Mouse (Mus musculus): ENCODE results near the gene Bglap3. TPM values are rescaled to one million over a fixed set of nuclear protein-coding genes. Genes with fewer than 3 reads are reported as not detected.
A peak's percentile ranks its signal among the peaks of the same experiment; 100 is the strongest.

Gene Bglap3
- total RNA-seq, 1 experiment from 2014 or later: not detected

DNA sequence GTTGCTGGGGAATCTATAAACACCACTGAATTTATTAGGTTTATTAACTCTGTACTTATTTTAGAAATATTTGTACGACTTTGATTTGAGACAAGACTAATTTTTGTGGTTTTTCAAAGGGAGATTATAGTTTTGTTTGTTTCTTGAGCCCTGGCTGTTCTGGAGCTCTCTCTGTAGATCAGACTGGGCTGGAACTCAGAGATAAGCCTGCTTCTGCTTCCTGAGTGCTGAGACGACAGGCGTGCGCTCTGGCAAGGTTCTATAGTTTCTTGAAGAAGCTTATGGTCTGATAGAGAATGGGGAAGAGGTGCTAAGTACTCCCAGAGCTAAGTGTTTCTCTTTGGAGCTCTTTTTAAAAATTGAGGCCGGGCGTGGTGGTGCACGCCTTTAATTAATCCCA is 34.2 kb downstream of the Bglap3 start:
- ATAC-seq (ENCODE audit: extremely low read depth, insufficient number of reproducible peaks, low FRiP score, poor library complexity, severe bottlenecking): no peak

DNA sequence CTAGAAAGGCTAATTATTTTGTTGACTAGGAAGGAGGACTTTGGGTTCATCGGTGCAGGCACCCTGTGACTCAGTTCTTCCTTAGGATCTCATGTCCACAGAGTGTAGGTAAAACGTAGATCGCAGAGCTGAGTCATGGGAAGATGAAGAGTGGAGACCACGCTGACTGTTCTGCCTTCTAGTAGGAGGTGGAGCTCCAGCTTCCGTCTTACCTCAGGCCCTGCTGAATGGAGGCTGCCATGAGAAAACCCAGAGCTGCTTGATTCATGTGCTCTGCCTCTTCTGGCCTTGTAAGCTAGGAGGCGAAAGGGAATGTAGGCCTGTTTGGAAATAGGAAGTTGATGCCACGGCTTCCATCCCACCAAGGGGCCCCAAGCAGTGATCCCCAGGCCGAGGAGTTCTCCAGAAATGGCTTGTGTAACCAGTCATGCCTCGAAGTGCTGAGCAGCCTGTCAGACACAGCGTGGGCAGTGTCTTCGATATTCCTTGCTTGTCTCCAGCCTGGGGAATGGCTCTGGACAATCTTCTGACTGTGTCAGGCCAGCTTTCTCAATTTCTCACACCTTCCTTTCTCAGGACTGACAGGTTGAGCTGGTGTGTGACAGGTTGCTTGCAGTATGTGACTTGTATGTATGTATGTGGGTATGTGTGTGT is 35.0 kb downstream of the Bglap3 start:
- ATAC-seq (ENCODE audit: extremely low read depth, insufficient number of reproducible peaks, low FRiP score, poor library complexity, severe bottlenecking): peak; percentile 14; the same call in 1 of the 2 replicates

DNA sequence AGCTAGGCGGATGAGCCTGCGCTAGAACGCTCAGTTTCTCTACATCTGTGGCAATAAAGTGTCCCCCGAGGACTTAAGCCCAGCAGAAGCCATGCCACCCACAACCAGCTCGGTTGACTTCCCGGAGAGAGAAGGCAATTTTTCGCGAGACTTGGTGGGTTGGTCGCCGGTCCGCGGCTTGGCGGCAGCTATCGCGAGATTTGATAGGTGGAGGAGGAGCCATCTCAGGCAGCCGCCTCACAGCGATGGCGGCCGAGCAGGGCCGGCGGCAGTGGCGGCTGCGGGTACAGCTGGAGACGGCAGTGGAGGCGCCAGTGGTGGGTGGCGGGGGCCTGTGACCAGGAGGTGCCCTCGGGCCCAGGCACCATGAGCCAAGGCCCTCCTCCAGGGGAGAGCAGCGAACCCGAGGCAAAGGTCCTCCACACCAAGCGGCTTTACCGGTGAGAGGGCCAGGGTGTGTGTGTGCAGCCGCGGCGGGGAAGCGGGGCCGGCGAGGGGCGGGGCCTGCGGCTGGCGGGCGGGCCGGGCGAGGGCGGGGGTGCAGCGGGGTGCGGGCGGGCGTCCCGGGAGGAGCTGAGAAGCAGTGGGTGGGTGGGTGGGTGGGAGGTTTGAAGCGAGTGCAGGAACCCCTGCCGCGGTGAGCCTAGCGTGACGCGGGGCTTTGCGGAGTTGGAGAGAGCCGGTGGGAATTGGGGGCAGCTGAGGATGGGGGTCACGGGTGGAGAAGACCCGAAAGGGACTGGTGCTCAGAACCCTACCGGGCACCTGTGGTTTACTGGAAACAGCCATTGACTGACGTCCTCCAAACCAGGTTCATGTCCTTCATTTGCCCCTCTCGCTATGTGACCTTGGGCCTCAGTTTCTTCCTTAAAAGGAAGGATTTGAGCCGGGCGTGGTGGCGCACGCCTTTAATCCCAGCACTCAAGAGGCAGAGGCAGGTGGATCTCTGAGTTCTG is 36.2 kb downstream of the Bglap3 start, which contains the start of the genes Tmem79 and Smg5:
Gene Tmem79, minus strand, starts transcription at position 91 of the 956 bp plus-strand sequence.
Gene Smg5, plus strand, starts transcription at position 203 of the 956 bp plus-strand sequence.
- peak; percentile 93 for ATAC-seq (ENCODE audit: extremely low read depth, insufficient number of reproducible peaks, low FRiP score, poor library complexity, severe bottlenecking)

DNA sequence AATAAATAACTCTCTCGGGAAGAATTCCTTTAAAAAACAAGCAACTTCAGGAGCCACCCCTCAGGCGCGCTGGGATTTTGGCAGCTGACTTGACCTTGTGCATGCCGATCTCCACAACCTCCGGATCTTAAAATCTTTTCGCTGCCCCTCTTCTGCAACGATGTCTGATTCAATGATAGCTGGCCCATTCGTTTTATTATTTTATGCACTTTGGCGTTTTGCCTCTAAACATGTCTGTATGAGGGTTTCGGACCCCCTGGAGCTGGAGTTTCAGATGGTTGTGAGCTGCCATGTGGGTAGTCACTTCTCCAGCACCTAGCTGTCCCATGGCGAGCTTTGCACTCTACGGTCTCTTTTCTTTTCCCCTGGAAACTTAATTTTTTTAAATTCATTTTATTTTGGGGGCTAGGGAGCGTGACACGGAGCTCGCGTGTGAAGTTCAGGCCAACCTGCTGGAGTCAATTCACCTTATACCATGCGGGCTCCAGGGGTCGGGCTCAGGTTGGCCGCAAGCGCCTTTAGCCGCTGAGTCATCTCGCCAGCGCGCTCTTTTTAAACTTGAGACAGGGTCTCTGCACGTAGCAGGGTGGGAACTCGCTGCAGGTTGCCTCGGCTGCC is 37.0 kb downstream of the Bglap3 start:
- ATAC-seq (ENCODE audit: extremely low read depth, insufficient number of reproducible peaks, low FRiP score, poor library complexity, severe bottlenecking): peak; percentile 31

- ATAC-seq (ENCODE audit: extremely low read depth, insufficient number of reproducible peaks, low FRiP score, poor library complexity, severe bottlenecking): no peak
These were observed 37.6 kb downstream of the Bglap3 start for GRCm38 (mm10) chr3:88334902-88335435.

DNA sequence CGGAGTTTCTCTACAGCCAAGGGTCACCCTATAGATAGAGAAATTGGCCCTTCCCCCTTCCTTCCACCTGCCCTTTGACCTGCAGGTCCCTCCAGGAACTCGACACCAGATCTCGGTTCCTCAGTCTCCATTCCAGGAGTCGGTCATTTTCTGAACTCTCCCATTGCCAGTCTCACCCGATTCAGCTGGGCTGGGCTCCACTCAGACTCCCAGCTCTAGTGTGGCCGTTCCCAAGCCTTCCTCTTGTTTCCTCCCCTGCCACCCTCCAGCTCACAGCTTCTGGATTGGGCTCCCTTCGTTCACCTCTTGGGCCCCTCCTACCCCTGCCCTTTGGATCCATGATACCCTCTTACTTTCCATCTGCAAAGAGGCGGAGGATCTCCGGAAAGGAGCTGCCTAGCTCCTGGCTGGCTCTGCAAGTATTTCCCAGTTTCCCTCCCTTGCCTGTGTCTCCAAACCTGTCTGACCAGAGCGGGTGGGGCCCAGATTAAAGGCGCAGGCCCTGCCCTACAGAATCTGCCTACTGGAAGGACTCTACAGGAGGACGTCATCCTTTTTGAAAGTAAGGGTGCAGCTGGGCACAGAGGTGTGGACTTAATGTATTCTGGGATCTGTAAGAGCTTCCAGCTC is 38.4 kb downstream of the Bglap3 start:
- ATAC-seq (ENCODE audit: extremely low read depth, insufficient number of reproducible peaks, low FRiP score, poor library complexity, severe bottlenecking): no peak

DNA sequence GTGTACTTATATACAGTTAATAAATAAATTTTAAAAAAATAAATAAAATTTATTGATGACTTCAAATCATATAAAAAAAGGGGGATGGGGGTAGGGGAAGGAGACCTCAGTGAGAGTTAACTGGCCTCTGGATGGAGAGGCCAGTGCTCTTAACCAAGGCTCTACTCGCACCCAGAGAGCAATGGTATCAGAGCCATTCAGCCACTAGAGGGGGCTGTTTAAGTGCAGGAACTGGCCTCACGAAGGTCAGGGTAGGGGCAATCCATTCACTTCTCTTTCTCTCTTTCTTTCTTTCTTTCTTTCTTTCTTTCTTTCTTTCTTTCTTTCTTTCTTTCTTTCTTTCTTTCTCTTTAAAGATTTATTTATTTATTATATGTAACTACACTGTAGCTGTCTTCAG is 41.3 kb downstream of the Bglap3 start:
- ATAC-seq (ENCODE audit: extremely low read depth, insufficient number of reproducible peaks, low FRiP score, poor library complexity, severe bottlenecking): peak; percentile 40; the same call in 1 of the 2 replicates

DNA sequence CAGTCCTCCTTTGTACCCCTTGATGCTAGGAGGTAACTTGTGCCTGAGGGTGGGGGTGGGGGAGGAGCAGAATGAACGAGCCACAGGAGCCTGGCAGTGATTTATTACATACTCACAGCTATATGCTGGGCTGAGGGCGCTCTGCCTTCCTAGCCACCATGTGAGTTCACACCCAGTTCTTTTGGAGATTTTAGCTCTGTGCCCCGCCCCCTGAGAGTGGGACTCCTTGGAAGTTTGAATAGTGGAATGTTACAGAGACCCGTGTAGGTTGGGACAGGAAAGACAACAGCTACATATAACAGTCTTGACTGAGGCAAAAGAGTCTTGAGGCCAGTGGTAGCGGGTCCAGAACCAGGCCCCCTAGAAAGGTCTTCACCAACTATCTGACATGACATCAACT is 43.6 kb downstream of the Bglap3 start:
- no peak for ATAC-seq (ENCODE audit: extremely low read depth, insufficient number of reproducible peaks, low FRiP score, poor library complexity, severe bottlenecking)

- ATAC-seq (ENCODE audit: extremely low read depth, insufficient number of reproducible peaks, low FRiP score, poor library complexity, severe bottlenecking): peak; percentile 78
These were observed 47.6 kb downstream of the Bglap3 start, which contains the start of gene Glmp for GRCm38 (mm10) chr3:88324951-88325405. Glmp (plus strand) TSS chr3:88325023.

Other genes starting within 250 kb of the Bglap3 start
- 120 and 162 TPM in 2 replicates for gene Mef2d, start 230.4 kb downstream of the Bglap3 start, total RNA-seq (2017)
- gene Rhbg, start 118.0 kb downstream of the Bglap3 start, total RNA-seq (2017): not detected in 2 replicates
- gene Gm38392, start 85.5 kb downstream of the Bglap3 start, total RNA-seq (2017): not detected in 2 replicates
- 1.6 and 2.2 TPM in 2 replicates for gene Tsacc, start 75.7 kb downstream of the Bglap3 start, total RNA-seq (2017)
- gene Cct3, start 75.6 kb downstream of the Bglap3 start, total RNA-seq (2017): 73.6 and 102 TPM in 2 replicates
- 27.7 and 32.1 TPM in 2 replicates for gene Glmp, start 47.7 kb downstream of the Bglap3 start, total RNA-seq (2017)
- 0.61 TPM in 1 of 2 replicates, not detected in the other for gene Tmem79, start 36.6 kb downstream of the Bglap3 start, total RNA-seq (2017)
- 65.1 and 65.7 TPM in 2 replicates for gene Smg5, start 36.5 kb downstream of the Bglap3 start, total RNA-seq (2017)
- 0.49 TPM in 1 of 2 replicates, not detected in the other for gene Paqr6, start 8.2 kb downstream of the Bglap3 start, total RNA-seq (2017)
- not detected in 2 replicates for gene Bglap2, start 6.0 kb upstream of the Bglap3 start, total RNA-seq (2017)
- not detected in 2 replicates for gene Bglap, start 11.7 kb upstream of the Bglap3 start, total RNA-seq (2017)
- gene Pmf1, start 37.6 kb upstream of the Bglap3 start, total RNA-seq (2017): 21.1 and 22.1 TPM in 2 replicates
- 20.9 and 26.2 TPM in 2 replicates for gene Slc25a44, start 52.4 kb upstream of the Bglap3 start, total RNA-seq (2017)
- gene Sema4a, start 88.4 kb upstream of the Bglap3 start, total RNA-seq (2017): 161 and 176 TPM in 2 replicates
- 8.1 and 9.4 TPM in 2 replicates for gene Lmna, start 137.2 kb upstream of the Bglap3 start, total RNA-seq (2017)
- 0.47 and 0.49 TPM in 2 replicates for gene Mex3a, start 159.7 kb upstream of the Bglap3 start, total RNA-seq (2017)
- 0.47 and 1.1 TPM in 2 replicates for gene Rab25, start 175.6 kb upstream of the Bglap3 start, total RNA-seq (2017)
- gene Lamtor2, start 180.3 kb upstream of the Bglap3 start, total RNA-seq (2017): 66.6 and 68.0 TPM in 2 replicates
- 25.3 and 26.3 TPM in 2 replicates for gene Ubqln4, start 181.0 kb upstream of the Bglap3 start, total RNA-seq (2017)
- 21.5 and 25.4 TPM in 2 replicates for gene Ssr2, start 203.1 kb upstream of the Bglap3 start, total RNA-seq (2017)
- gene Arhgef2, start 233.2 kb upstream of the Bglap3 start, total RNA-seq (2017): 144 and 164 TPM in 2 replicates

Measured in neutrophil, adult 5-6 weeks (primary cell).